Mouse (Mus musculus): ENCODE data around the gene Megf8.

- TF ChIP-seq CTCF (IDR thresholded peaks at IDR 0.05; ENCODE audit: extremely low read depth, insufficient read depth, low read length) (no peak), POLR2A (IDR thresholded peaks at IDR 0.05; ENCODE audit: extremely low read depth, insufficient read depth, low read length) (no peak)
Observed at GRCm38 (mm10) chr7:25385259-25385658, 68.3 kb downstream of the Megf8 start.
